Mouse (Mus musculus) lung, postnatal 36 days (tissue): ENCODE data around the gene Htr2a.

Experiments
- DNase-seq: peaks from one replicate; pipeline ENCODE4 v3.0.0; 2022; ENCODE audit warnings: mixed read lengths

The Htr2a gene

DNA sequence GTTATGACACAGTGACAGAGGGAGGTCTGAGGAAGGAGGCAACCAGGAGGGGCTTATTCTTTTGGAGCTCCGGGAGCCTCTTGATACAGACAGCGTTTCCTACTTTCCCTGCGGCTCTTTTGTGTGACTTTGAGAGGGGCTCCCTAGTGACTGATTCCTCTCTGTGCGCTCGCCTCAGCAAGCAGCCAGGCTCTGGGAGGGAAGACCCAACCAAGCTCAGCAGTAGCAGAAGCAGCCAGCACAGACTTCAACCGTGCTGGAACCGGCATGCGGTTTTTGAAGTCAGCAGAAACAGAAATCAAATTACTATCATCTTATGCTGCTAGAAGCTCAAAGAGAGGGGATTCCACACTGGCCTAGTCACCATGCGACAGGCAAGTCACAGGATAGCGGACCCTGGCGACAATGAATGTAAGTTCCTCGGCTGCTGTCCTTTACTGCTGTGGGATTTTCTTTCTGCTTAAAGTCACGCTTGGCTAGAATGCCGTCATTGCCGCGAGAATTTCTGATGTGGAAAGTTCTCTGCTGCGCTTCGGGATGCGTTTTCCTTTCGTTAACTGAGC, at the start of gene Htr2a:
Htr2a (plus strand) TSS at position 22 of the 563 bp plus-strand sequence.
- no peak for DNase-seq

DNA sequence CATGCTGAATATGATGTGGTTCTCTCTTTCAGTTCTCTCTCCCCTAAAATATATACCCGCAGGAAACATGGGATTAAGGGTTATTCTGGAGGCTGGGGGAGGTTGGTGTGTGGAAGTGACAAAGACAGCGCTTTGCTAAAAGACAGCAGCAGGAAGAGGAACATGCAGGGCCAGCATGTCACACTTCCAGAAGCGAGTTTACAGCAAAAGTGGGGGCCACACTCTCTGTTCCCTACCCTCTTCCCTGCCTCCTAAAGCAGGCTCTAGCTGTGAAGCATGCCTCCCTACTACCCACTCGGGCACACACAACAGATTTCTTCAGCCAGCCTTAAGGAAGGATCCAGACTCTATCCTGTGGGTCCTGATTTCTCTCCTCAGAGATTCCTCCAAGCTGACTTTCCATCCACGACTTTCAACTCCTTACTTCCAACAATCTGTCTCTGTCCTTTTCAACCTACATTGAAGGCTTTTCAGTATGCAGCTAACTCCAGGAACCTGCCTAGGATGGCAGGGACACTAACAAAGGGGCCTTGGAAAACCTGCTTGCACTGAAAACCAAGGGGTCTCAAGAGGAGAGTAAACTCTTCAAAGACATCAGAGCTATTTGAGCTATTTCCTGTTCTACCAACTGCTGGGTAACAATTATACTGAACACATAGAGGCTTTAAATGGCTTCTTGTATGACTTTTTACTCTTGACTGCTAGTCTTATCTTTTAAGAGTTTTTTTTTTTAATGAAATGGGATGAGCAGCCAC, 39.1 kb upstream of the Htr2a start:
- no peak for DNase-seq

DNA sequence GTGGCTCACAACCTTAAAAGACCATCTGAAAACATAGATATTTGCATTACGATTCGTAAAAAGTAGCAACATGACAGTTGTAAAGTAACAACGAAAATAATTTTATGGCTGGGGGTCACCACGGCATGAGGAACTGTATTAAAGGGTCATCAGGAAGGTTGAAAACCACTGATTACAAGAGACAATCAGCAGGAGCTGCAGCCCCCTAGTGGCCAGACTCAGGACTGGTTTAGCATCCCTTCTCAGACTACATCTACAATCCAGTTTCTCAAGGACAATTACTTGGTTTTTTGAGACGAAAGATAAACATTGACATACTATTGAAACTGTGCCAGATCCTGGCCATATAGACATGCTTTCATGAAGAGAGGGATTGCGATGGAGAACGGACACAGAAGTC, 38.1 kb upstream of the Htr2a start:
- DNase-seq, result peak; percentile 72

- DNase-seq, result no peak
Measured at GRCm38 (mm10) chr14:74603131-74603766, 37.4 kb upstream of the Htr2a start.

- peak; percentile 51 for DNase-seq
Measured at GRCm38 (mm10) chr14:74611326-74611725, 29.3 kb upstream of the Htr2a start.

DNA sequence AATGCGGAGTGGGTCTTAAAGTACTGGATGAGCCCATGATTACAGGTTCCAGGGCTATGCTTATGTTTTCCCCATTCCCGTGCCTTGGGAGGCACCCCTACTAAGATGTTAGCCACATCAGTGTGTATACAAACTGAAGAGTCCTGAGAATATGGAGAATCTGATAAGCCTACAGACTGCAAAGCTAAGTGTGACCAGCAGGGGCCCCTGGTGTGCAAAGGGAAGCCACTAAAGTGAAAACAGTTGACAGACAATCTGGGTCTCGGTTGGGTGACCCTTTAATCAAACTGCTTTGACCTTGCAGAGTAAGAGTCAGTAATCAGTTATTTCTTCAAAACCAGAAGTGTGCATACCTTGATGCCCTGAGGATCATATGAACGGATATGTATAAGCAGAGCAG, 21.8 kb upstream of the Htr2a start:
- DNase-seq, result peak; percentile 28

DNA sequence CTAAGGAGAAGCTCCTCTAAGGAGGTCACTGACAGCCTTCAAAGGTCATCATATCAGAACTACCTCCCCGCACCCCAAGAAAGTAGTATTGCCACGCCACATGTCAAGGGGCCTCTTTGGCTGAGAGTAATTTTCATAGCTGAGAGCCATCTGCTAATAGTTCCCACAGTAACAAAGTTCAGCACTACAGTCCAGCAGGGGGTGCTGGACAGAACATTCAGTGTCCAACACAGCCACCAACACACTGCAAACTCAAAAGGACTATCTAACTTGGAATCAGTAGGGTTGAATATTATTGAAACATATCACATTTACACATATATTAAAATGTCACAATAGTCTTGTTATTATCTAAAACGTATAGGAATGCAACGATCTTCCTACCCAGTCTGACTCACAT, 2.6 kb upstream of the Htr2a start:
- peak; percentile 16 for DNase-seq

- no peak for DNase-seq
Measured at GRCm38 (mm10) chr14:74641668-74642230, 1.1 kb downstream of the Htr2a start.

GRCm38 (mm10) chr14:74643296-74643695, 2.7 kb downstream of the Htr2a start:
- DNase-seq, result peak; percentile 87

GRCm38 (mm10) chr14:74646107-74646793, 5.6 kb downstream of the Htr2a start:
- peak; percentile 47 for DNase-seq

DNA sequence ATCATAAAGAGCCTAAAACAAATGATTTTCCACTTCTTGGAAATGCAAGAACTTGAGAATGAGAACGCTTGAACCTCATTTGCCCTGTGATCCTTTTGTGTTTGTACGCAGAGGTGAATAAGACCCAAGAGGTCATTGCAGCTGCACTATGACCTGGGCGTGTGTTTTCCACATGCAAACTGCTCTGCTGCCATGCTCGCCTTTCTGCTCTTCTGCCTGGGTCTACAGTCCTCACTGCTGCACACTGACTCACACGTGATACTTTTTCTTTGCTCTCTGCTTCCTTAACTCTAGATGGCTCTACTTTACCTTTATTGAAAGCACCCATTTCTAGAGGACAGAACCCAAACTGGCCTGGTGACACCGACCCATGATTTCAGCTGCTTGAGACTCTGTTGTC, 9.4 kb downstream of the Htr2a start:
- DNase-seq, result no peak

GRCm38 (mm10) chr14:74651678-74652077, 11.0 kb downstream of the Htr2a start:
- DNase-seq, result no peak

- DNase-seq, result no peak
Measured at GRCm38 (mm10) chr14:74657227-74657626, 16.6 kb downstream of the Htr2a start.

GRCm38 (mm10) chr14:74659411-74659841, 18.8 kb downstream of the Htr2a start:
- DNase-seq, result no peak

DNA sequence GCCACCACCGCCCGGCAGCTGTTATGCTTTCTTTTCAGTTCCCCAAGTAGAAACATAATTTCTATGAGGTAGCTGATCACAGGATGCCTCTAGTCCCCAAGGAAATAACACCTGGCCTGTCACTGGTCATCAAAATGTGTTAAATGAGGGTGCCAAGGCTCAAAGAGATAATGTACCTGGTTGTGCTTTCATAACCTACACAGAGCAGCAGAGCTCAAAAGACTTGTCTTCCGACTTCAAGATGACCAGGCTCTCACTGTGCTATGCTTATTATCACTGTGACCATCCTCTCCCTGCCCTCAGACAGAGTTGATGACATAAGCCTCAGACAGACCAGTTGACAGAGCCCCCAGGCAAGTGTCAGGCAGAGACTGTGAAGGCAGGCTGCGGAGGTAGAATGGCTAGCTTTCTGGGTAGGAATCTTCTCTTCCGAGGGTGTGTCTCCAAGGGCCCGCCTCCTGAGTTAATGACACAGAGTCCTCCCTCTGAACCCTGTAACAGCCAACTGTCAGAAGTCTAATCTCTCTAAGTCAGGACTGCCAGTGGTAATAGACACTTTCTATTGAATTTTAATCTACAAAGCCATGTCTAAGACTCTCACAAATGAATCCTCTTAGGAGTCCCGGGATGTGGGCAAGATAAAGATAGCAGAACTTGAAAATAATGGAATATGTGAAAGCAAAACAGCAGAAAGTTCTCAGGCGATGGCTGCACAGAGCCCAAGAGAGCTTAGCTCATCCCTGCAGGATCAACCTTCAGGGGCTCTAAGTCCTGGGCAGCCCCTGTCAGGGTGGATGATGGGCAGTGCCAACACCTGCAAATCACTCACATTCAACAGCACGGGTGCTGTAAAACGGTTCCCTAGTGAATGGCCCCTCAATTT, 31.7 kb downstream of the Htr2a start:
- DNase-seq, result no peak

DNA sequence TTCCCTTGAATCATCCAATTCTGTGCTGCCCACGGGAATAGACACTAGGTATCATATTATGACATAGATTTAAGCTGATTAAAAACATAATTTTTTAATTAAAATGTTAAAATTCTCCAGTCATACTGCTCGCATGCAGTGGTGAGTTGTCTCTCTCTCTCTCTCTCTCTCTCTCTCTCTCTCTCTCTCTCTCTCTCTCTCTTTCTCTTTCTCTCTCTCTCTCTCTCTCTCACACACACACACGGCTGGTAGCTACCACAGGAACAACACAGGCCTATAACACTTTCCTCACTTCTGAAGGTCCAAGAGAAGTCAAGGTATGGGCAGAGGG, 32.3 kb downstream of the Htr2a start:
- DNase-seq, result no peak

- DNase-seq, result no peak
Measured at GRCm38 (mm10) chr14:74673584-74673983, 32.9 kb downstream of the Htr2a start.

DNA sequence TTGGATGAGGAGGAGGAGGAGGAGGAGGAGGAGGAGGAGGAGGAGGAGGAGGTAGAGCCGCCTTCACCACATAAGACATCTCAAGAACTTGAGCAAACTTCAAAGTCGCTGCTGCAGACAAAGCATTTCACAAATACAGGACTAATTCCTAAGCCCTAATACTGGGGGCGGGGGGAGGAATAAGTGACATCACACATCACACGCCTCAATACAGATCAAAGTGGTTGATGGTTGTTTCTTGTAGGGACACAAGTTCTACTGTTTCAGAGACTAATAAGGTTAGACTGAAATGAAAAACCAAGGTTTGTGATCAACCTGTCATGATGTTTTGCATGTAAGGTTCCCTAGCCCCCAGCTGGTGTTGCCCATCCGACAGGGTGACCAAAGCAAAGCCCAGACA, 39.2 kb downstream of the Htr2a start:
- DNase-seq, result no peak

DNA sequence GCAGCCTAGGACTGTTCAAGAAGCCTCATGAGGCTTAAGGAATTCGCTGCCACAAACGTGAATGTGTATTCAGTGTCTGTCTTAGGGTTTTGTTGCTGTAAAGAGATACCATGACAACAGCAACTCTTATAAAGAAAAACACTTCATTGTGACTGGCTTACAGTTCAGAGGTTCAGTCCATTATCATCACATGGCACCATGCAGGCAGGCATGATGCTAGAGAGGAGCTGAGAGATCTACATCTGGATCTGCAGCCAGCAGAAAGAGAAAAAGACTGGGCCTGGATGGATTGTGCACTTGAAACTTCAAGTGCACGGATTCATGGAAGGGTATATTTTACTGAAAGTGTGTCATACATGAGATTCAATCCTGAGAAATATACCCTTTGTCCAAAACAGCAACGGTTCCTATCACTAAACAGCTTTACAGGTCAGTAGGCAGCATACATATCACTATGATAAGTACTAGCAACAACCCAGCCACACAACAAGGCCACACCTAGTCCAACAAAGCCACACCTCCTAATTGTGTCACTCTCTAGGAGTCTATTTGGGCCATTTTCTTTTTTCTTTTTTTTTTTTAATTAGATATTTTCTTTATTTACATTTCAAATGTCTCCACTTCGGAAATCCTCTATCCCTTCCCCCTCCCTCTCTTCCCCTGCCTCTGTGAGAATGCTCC, 43.8 kb downstream of the Htr2a start:
- DNase-seq, result no peak

GRCm38 (mm10) chr14:74691963-74692362, 51.3 kb downstream of the Htr2a start:
- no peak for DNase-seq

- no peak for DNase-seq
Measured at GRCm38 (mm10) chr14:74696766-74697165, 56.1 kb downstream of the Htr2a start.

- no peak for DNase-seq
Measured at GRCm38 (mm10) chr14:74697432-74697831, 56.8 kb downstream of the Htr2a start.
